Mouse (Mus musculus): ENCODE data around the gene Tnfrsf1b. TPM values are rescaled to one million over a fixed set of nuclear protein-coding genes. Genes with fewer than 3 reads are reported as not detected.

Tnfrsf1b gene
- polyA plus RNA-seq, 1 experiment, result 9.7 TPM

GRCm38 (mm10) chr4:145260802-145261201, 14.1 kb upstream of the Tnfrsf1b start:
- H3K9me3 ChIP-seq, result no peaks in the 10 kb centered on the region
- no peaks in the 10 kb centered on the region for H3K36me3 ChIP-seq (replicated peaks; ENCODE audit: low read length)
- H3K4me1 ChIP-seq, result peaks cover 21% of the 10 kb centered on the region
- TF ChIP-seq FLI1 (IDR thresholded peaks at IDR 0.05; ENCODE audit: low read length), result no peak
- peaks cover 15% of the 10 kb centered on the region for H3K27me3 ChIP-seq (replicated peaks)
- H3K4me3 ChIP-seq (replicated peaks), result no peak overlapping the region

GRCm38 (mm10) chr4:145257751-145258434, 11.2 kb upstream of the Tnfrsf1b start:
- no peak for TF ChIP-seq FLI1 (IDR thresholded peaks at IDR 0.05; ENCODE audit: low read length)
- no peak for TF ChIP-seq GATA1 (IDR thresholded peaks at IDR 0.05; ENCODE audit: borderline replicate concordance, low read length)
- no peaks in the 10 kb centered on the region for H3K9me3 ChIP-seq
- no peak overlapping the region for H3K4me3 ChIP-seq (replicated peaks)
- peaks cover 13% of the 10 kb centered on the region for H3K27me3 ChIP-seq (replicated peaks)
- no peaks in the 10 kb centered on the region for H3K36me3 ChIP-seq (replicated peaks; ENCODE audit: low read length)
- H3K4me1 ChIP-seq, result peaks cover 30% of the 10 kb centered on the region

- Histone ChIP-seq H3K4me3 (replicated peaks) (no peak overlapping the region), H3K27me3 (replicated peaks) (peaks cover 17% of the 10 kb centered on the region), H3K9me3 (no peaks in the 10 kb centered on the region), H3K4me1 (peaks cover 30% of the 10 kb centered on the region), H3K36me3 (replicated peaks; ENCODE audit: low read length) (no peaks in the 10 kb centered on the region)
- TF ChIP-seq FLI1 (IDR thresholded peaks at IDR 0.05; ENCODE audit: low read length) (no peak), GATA1 (IDR thresholded peaks at IDR 0.05; ENCODE audit: borderline replicate concordance, low read length) (no peak)
Observed at GRCm38 (mm10) chr4:145256144-145256543, 9.5 kb upstream of the Tnfrsf1b start.

GRCm38 (mm10) chr4:145254418-145254817, 7.7 kb upstream of the Tnfrsf1b start:
- TF ChIP-seq FLI1 (IDR thresholded peaks at IDR 0.05; ENCODE audit: low read length) (no peak), GATA1 (IDR thresholded peaks at IDR 0.05; ENCODE audit: borderline replicate concordance, low read length) (no peak)
- Histone ChIP-seq H3K9me3 (no peaks in the 10 kb centered on the region), H3K36me3 (replicated peaks; ENCODE audit: low read length) (no peaks in the 10 kb centered on the region), H3K4me1 (peaks cover 26% of the 10 kb centered on the region), H3K27me3 (replicated peaks) (peaks cover 21% of the 10 kb centered on the region), H3K4me3 (replicated peaks) (peak overlapping the region; percentile 86)

- no peaks in the 10 kb centered on the region for H3K36me3 ChIP-seq (replicated peaks; ENCODE audit: low read length)
- peaks cover 33% of the 10 kb centered on the region for H3K27me3 ChIP-seq (replicated peaks)
- no peak overlapping the region for H3K4me3 ChIP-seq (replicated peaks)
- TF ChIP-seq GATA1 (IDR thresholded peaks at IDR 0.05; ENCODE audit: borderline replicate concordance, low read length) (no peak), FLI1 (IDR thresholded peaks at IDR 0.05; ENCODE audit: low read length) (no peak)
- peaks cover 23% of the 10 kb centered on the region for H3K4me1 ChIP-seq
- no peaks in the 10 kb centered on the region for H3K9me3 ChIP-seq
Observed at GRCm38 (mm10) chr4:145252611-145253010, 5.9 kb upstream of the Tnfrsf1b start.

- Histone ChIP-seq H3K4me1 (peaks cover 24% of the 10 kb centered on the region), H3K36me3 (replicated peaks; ENCODE audit: low read length) (no peaks in the 10 kb centered on the region), H3K9me3 (no peaks in the 10 kb centered on the region), H3K27me3 (replicated peaks) (peaks cover 43% of the 10 kb centered on the region), H3K4me3 (replicated peaks) (no peak overlapping the region)
- TF ChIP-seq GATA1 (IDR thresholded peaks at IDR 0.05; ENCODE audit: borderline replicate concordance, low read length), result no peak
- no peak for TF ChIP-seq FLI1 (IDR thresholded peaks at IDR 0.05; ENCODE audit: low read length)
Observed at GRCm38 (mm10) chr4:145251546-145251945, 4.9 kb upstream of the Tnfrsf1b start.

- Histone ChIP-seq H3K36me3 (replicated peaks; ENCODE audit: low read length) (peaks cover 3% of the 10 kb centered on the region), H3K27me3 (replicated peaks) (peaks cover 58% of the 10 kb centered on the region), H3K4me3 (replicated peaks) (no peak overlapping the region), H3K9me3 (no peaks in the 10 kb centered on the region), H3K4me1 (peaks cover 39% of the 10 kb centered on the region)
- no peak for TF ChIP-seq GATA1 (IDR thresholded peaks at IDR 0.05; ENCODE audit: borderline replicate concordance, low read length)
- no peak for TF ChIP-seq FLI1 (IDR thresholded peaks at IDR 0.05; ENCODE audit: low read length)
Observed at GRCm38 (mm10) chr4:145250002-145250401, 3.3 kb upstream of the Tnfrsf1b start.

- Histone ChIP-seq H3K9me3 (no peaks in the 10 kb centered on the region), H3K4me1 (peaks cover 43% of the 10 kb centered on the region), H3K27me3 (replicated peaks) (peaks cover 54% of the 10 kb centered on the region), H3K4me3 (replicated peaks) (peak overlapping the region; percentile 42), H3K36me3 (replicated peaks; ENCODE audit: low read length) (peaks cover 3% of the 10 kb centered on the region)
- no peak for TF ChIP-seq FLI1 (IDR thresholded peaks at IDR 0.05; ENCODE audit: low read length)
- TF ChIP-seq GATA1 (IDR thresholded peaks at IDR 0.05; ENCODE audit: borderline replicate concordance, low read length), result no peak
Observed at GRCm38 (mm10) chr4:145247556-145247955, 886 bp upstream of the Tnfrsf1b start.

GRCm38 (mm10) chr4:145245581-145245980, 1.1 kb downstream of the Tnfrsf1b start:
- Histone ChIP-seq H3K4me1 (peaks cover 61% of the 10 kb centered on the region), H3K27me3 (replicated peaks) (peaks cover 50% of the 10 kb centered on the region), H3K4me3 (replicated peaks) (peak overlapping the region; percentile 94), H3K9me3 (no peaks in the 10 kb centered on the region), H3K36me3 (replicated peaks; ENCODE audit: low read length) (peaks cover 3% of the 10 kb centered on the region)
- TF ChIP-seq GATA1 (IDR thresholded peaks at IDR 0.05; ENCODE audit: borderline replicate concordance, low read length), result no peak
- no peak for TF ChIP-seq FLI1 (IDR thresholded peaks at IDR 0.05; ENCODE audit: low read length)

- TF ChIP-seq GATA1 (IDR thresholded peaks at IDR 0.05; ENCODE audit: borderline replicate concordance, low read length) (no peak), FLI1 (IDR thresholded peaks at IDR 0.05; ENCODE audit: low read length) (no peak)
- Histone ChIP-seq H3K27me3 (replicated peaks) (peaks cover 48% of the 10 kb centered on the region), H3K36me3 (replicated peaks; ENCODE audit: low read length) (peaks cover 3% of the 10 kb centered on the region), H3K4me3 (replicated peaks) (peak overlapping the region; percentile 94), H3K9me3 (no peaks in the 10 kb centered on the region), H3K4me1 (peaks cover 70% of the 10 kb centered on the region)
Observed at GRCm38 (mm10) chr4:145244676-145245075, 2.0 kb downstream of the Tnfrsf1b start.
